Mouse (Mus musculus): ENCODE results near the gene Krt28. TPM values are rescaled to one million over a fixed set of nuclear protein-coding genes. Genes with fewer than 3 reads are reported as not detected.

Gene Krt28
- polyA plus RNA-seq (2012; rRNA removed): 0.15 and 0.26 TPM in 2 replicates

DNA sequence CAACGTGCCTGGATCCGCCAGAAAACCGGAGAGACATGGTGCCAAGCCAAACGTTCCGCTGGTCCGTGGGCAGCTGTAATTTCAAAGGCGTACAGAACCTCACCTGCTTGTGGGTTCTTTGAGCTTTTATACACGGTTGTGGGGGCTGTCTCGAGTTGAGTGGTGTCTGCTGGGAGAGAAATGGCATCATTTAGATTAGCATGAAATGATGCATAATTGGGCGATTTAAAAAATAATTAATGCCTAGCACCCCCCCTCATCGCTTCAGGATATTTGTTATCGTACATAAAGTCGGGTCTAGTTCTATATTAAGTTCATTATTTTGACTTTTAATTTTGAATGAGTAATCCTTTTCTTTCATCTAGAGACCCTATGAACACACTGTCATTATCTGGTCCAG, at the start of gene Krt28:
Gene Krt28, minus strand, starts transcription at position 101 of the 400 bp plus-strand sequence.

DNA sequence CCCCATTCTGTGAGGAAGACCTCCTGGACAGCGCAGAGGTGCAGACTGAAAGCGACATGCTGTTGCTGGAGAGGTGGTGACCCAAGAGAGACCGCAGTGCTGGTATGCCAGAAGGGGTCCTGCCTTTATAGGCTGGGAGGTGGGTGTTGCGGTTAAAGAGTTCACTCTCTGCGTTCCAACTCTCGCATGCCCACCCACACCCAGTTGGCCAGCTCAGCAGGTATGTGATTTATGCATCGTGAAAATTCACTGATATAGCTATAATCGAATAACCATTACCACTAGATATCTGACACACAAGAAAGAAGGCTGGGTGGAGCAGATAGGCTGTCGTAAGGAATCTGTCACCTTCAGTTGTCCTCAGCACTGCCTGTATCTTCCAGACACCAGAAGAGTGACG, 47.5 kb upstream of the Krt28 start, which contains the start of gene Krt12:
Gene Krt12, minus strand, starts transcription at position 101 of the 400 bp plus-strand sequence.

DNA sequence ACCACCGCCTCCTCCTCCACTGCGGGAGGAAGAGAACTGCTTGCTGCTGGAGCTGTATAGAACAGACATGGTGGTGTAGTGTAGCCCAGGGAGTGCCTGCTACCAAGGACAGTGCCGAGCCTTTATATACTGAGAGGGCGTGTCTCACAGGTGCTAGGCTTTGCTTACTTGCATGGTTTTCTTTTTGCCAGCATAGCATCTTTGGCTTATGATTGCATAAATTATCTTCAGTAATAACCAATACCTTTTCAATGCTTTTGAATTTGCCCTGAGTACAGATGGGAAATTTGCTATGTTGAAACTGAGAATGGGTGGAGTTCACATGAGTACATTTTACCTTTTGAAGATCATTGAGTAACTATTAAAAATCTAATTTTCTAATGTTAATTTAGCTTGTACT, 14.6 kb upstream of the Krt28 start, which contains the start of gene Krt10:
Gene Krt10, minus strand, starts transcription at position 101 of the 400 bp plus-strand sequence.

DNA sequence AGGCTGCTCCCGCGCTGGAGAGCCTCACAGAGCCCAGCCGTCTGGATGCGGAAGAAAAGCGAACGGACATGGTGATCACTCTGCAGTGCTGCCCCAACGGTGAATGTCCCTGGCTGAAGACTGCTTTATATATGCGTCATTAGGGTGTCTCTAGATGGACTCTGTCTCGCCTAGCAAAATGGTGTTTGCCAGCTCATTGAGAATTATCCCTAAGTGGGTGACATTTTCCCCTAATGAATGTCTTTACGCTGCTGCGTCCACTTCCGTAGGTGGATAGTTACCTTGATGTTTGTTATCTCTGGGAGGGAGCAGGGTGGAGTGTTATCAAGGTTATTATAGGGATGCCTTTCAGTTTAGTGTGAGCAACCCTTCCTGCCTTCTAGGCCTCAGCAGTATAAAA, 23.7 kb downstream of the Krt28 start, which contains the start of gene Krt27:
Gene Krt27, minus strand, starts transcription at position 101 of the 400 bp plus-strand sequence.

DNA sequence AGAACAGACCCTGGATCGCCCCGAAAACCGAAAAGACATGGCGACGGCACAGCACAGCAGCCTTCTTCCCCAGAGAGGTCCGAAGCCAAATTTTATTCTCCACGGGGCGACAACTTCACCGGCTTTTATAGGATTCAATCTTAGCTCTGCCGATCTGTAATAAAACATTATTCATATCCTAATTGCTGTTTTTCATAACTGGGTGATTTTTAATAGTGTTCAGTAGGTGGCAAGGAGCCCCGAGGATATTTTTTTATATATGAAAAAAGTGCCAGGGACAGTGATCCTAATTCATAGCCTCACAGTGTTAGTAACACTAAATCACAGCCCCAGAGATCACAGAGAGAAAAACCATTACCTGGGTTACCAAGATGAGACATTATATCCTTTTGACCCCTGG, 36.8 kb downstream of the Krt28 start, which contains the start of gene Krt26:
Gene Krt26, minus strand, starts transcription at position 101 of the 400 bp plus-strand sequence.

DNA sequence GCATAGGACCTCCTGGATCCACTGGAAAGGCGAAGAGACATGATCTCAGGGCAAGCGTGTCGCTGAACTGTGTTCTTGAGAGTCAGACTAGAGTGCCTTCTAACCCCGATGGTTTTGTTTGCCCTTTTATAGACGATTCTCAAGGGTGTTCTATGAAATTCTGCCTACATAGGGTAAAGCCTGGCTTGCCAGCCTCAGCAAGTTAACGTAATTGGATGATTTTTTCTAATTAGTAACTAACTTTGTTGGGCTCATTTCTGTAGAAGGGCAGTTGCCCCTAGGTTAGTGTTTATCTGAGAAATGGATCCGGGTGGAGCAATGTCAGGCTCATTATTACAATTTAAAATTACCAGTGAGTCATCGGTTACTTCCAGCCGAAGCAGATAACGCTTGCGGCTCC, 51.9 kb downstream of the Krt28 start, which contains the start of gene Krt25:
Gene Krt25, minus strand, starts transcription at position 101 of the 400 bp plus-strand sequence.

Other genes starting within 250 kb of the Krt28 start
- gene Ccr7, start 219.8 kb downstream of the Krt28 start, polyA plus RNA-seq (2012; rRNA removed): 0.22 and 0.45 TPM in 2 replicates
- gene Smarce1, start 143.9 kb downstream of the Krt28 start, polyA plus RNA-seq (2012; rRNA removed): 293 and 337 TPM in 2 replicates
- 1.5 and 1.6 TPM in 2 replicates for gene Krt222, start 130.8 kb downstream of the Krt28 start, polyA plus RNA-seq (2012; rRNA removed)
- gene Krt24, start 89.6 kb downstream of the Krt28 start, polyA plus RNA-seq (2012; rRNA removed): 0.04 and 0.09 TPM in 2 replicates
- gene Krt25, start 52.0 kb downstream of the Krt28 start, polyA plus RNA-seq (2012; rRNA removed): 0.06 and 0.07 TPM in 2 replicates
- gene Krt26, start 36.9 kb downstream of the Krt28 start, polyA plus RNA-seq (2012; rRNA removed): 0.09 and 0.12 TPM in 2 replicates
- 0.07 and 0.09 TPM in 2 replicates for gene Krt27, start 23.8 kb downstream of the Krt28 start, polyA plus RNA-seq (2012; rRNA removed)
- 15.8 and 24.0 TPM in 2 replicates for gene Krt10, start 14.5 kb upstream of the Krt28 start, polyA plus RNA-seq (2012; rRNA removed)
- 0.07 and 0.14 TPM in 2 replicates for gene Krt12, start 47.4 kb upstream of the Krt28 start, polyA plus RNA-seq (2012; rRNA removed)
- 0.08 and 0.09 TPM in 2 replicates for gene Krt20, start 63.2 kb upstream of the Krt28 start, polyA plus RNA-seq (2012; rRNA removed)
- 0.02 and 0.49 TPM in 2 replicates for gene Krt23, start 118.2 kb upstream of the Krt28 start, polyA plus RNA-seq (2012; rRNA removed)
- gene Krt39, start 146.4 kb upstream of the Krt28 start, polyA plus RNA-seq (2012; rRNA removed): not detected in 2 replicates
- gene Krt40, start 168.3 kb upstream of the Krt28 start, polyA plus RNA-seq (2012; rRNA removed): not detected in 2 replicates
- not detected in 2 replicates for gene Krtap3-3, start 176.0 kb upstream of the Krt28 start, polyA plus RNA-seq (2012; rRNA removed)
- gene Krtap3-2, start 181.9 kb upstream of the Krt28 start, polyA plus RNA-seq (2012; rRNA removed): not detected in 2 replicates
- not detected in 2 replicates for gene Gm11939, start 184.6 kb upstream of the Krt28 start, polyA plus RNA-seq (2012; rRNA removed)
- gene Krtap3-1, start 191.7 kb upstream of the Krt28 start, polyA plus RNA-seq (2012; rRNA removed): not detected in 2 replicates
- gene Krtap1-5, start 206.1 kb upstream of the Krt28 start, polyA plus RNA-seq (2012; rRNA removed): not detected in 2 replicates
- not detected in 2 replicates for gene Krtap1-4, start 208.8 kb upstream of the Krt28 start, polyA plus RNA-seq (2012; rRNA removed)
- not detected in 2 replicates for gene Krtap1-3, start 216.4 kb upstream of the Krt28 start, polyA plus RNA-seq (2012; rRNA removed)
- gene Krtap9-3, start 223.2 kb upstream of the Krt28 start, polyA plus RNA-seq (2012; rRNA removed): not detected in 2 replicates
- gene Gm11938, start 228.4 kb upstream of the Krt28 start, polyA plus RNA-seq (2012; rRNA removed): not detected in 2 replicates
- not detected in 2 replicates for gene Gm11937, start 235.3 kb upstream of the Krt28 start, polyA plus RNA-seq (2012; rRNA removed)
- gene Krtap2-4, start 239.9 kb upstream of the Krt28 start, polyA plus RNA-seq (2012; rRNA removed): not detected in 2 replicates
- gene Gm11562, start 245.5 kb upstream of the Krt28 start, polyA plus RNA-seq (2012; rRNA removed): not detected in 2 replicates